Mouse (Mus musculus) thymus, adult 2 months (tissue): ENCODE results near the gene Sh2b3. TPM values are rescaled to one million over a fixed set of nuclear protein-coding genes. Genes with fewer than 3 reads are reported as not detected.

ENCODE experiments used
- DNase-seq: peaks from one replicate; pipeline ENCODE4 v3.0.0; 2021
- H3K27ac ChIP-seq: fragments of 200-500 bp; 2 replicates; pipeline ENCODE4 v1.5.1; 2012; ENCODE audit warnings: low read length, control low read depth; ENCODE audit not compliant: control insufficient read depth, insufficient read depth
- H3K27me3 ChIP-seq: fragments of 200-500 bp; 2 replicates; pipeline ENCODE4 v1.6.1; 2012; ENCODE audit warnings: mild to moderate bottlenecking, low read length, moderate library complexity, mixed read lengths; ENCODE audit not compliant: control insufficient read depth, insufficient read depth
- H3K36me3 ChIP-seq: fragments of 200-500 bp; 2 replicates; pipeline ENCODE4 v1.6.1; 2012; ENCODE audit warnings: mild to moderate bottlenecking, low read length, moderate library complexity; ENCODE audit not compliant: control insufficient read depth, insufficient read depth
- H3K4me1 ChIP-seq: fragments of 200-500 bp; replicated peaks from 2 replicates; pipeline ENCODE4 v1.6.1; 2012; ENCODE audit warnings: low read length; ENCODE audit not compliant: control insufficient read depth, insufficient read depth
- H3K4me3 ChIP-seq: fragments of 200-500 bp; 2 replicates; pipeline ENCODE4 v1.5.1; 2012; ENCODE audit warnings: mild to moderate bottlenecking, low read length, control low read depth, moderate library complexity; ENCODE audit not compliant: control insufficient read depth, insufficient read depth
- CTCF ChIP-seq: fragments of 200-500 bp; IDR thresholded peaks from 2 replicates; pipeline ENCODE4 v1.5.1; 2012; ENCODE audit warnings: mild to moderate bottlenecking, control low read depth, low read length, moderate library complexity, borderline replicate concordance; ENCODE audit not compliant: control insufficient read depth, poor library complexity, insufficient read depth; ENCODE audit errors: extremely low read depth
- POLR2A ChIP-seq: fragments of 200-500 bp; IDR thresholded peaks from 2 replicates; pipeline ENCODE4 v1.6.1; 2012; ENCODE audit warnings: mild to moderate bottlenecking, low read length, control low read depth, moderate library complexity; ENCODE audit not compliant: control insufficient read depth, poor library complexity, insufficient read depth; ENCODE audit errors: extremely low read depth
- WGBS: fragments of 180-500 bp; shearing (Covaris S2); methylation state at CpG from one replicate; pipeline ENCODE4 v1.1.7; 2018; 5-methylcytosine and 5-hydroxymethylcytosine counted together
- polyA plus RNA-seq: library from polyadenylated mRNA; depleted of rRNA; stranded (reverse); fragments of >200 nt; gene quantifications from 2 replicates; pipeline ENCODE4 v1.2.3, GENCODE M21; 2012

Sh2b3 gene
- polyA plus RNA-seq, 1 experiment: 48.3 TPM

DNA sequence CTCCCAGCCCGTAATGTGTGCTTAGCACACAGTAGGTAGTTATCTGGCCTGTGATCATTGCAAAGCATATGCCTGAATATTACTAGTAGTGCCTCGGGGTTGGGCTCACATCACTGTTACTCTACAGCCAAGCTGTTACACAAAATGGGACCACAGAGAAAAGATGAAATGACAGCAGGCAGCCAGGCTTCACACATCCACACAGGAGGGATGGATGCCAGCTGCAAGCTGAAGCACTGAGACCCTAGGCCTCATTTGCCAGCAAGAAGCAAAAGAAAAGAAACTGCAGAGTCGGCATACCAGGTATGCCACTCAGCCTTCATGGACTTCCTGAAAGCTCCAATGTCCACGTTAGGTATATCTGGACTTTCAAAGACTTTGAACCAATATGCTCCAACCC, 9.6 kb downstream of the Sh2b3 start:
- no peak for DNase-seq
- no peak for TF ChIP-seq POLR2A
- TF ChIP-seq CTCF: no peak
- Histone ChIP-seq H3K27me3 (no peaks in the 10 kb centered on the region), H3K36me3 (peaks cover 30% of the 10 kb centered on the region), H3K27ac (no peak overlapping the region), H3K4me1 (peaks cover 20% of the 10 kb centered on the region), H3K4me3 (no peak overlapping the region)
- 96% methylated on average over 4 of the region's 4 CpGs for WGBS

DNA sequence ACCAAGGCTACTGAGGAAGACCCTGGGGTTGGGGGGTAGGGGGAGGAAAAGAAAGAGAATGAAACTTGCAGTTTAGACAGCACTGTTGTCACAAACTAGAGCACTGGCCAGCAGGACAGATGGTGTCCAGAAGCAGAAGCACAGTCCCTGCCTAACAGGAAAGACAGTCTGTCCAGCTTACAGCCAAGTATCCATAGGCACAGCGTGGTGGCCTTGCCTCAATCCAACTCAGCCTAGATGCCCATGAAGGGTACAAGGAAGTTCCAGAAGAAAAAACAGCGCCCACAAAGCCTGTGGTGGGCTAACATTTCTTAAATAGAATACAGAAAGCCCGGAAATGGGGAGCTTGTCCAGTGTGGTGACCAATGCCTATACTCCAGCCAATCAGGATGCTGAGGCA, 11.8 kb downstream of the Sh2b3 start:
- no peak overlapping the region; the same call in 1 of the 2 replicates for H3K27ac ChIP-seq
- no peak overlapping the region for H3K4me3 ChIP-seq
- WGBS: 90% methylated on average over 3 of the region's 3 CpGs
- DNase-seq: no peak
- TF ChIP-seq POLR2A: no peak
- no peak for TF ChIP-seq CTCF
- H3K36me3 ChIP-seq: peaks cover 30% of the 10 kb centered on the region
- H3K4me1 ChIP-seq: peaks cover 10% of the 10 kb centered on the region; the same call in 1 of the 2 replicates
- H3K27me3 ChIP-seq: no peaks in the 10 kb centered on the region

DNA sequence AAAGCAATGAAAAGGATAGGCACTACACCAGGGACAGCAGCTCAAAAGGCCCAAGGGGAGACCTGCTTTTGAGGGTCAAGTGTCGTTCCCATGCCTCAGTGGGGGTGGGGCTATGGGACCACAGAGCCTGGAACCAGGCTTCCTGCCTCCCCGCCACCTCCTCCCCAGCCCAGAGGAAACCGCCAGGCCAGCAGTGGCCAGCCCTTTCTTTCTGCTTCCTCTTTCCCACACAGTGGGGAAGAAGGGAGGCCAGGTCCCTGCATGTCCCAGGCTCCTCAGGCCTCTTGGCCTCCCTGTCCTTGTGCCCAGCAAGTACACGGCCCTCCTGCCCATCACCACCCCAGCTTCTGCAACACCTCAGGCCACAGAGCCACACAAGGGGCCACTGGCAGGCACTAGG, 13.3 kb downstream of the Sh2b3 start:
- Histone ChIP-seq H3K4me1 (peaks cover 18% of the 10 kb centered on the region; the same call in 1 of the 2 replicates), H3K4me3 (no peak overlapping the region), H3K27me3 (no peaks in the 10 kb centered on the region), H3K36me3 (peaks cover 30% of the 10 kb centered on the region), H3K27ac (no peak overlapping the region)
- 74% methylated on average over 4 of the region's 4 CpGs for WGBS
- DNase-seq: no peak
- TF ChIP-seq CTCF (no peak), POLR2A (no peak)

DNA sequence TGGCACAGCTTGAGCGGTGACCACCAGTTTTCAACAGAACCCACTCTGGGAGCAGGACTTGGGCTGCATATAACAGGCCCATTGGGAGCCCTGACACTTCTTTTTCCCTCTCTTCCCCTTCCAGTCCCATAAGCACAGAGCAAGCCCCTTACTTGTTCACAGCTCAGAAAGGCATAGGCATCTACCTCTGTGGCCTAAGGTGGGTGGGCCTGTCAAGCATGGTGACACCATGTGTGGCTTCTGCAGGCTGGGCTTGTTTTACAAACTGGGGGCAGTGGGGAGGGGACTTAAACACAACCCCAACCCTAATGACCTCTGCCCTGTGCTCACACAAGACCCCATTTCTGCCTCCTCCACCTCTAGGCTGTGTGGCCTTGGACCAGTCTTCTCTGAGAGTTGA, 13.8 kb downstream of the Sh2b3 start:
- Histone ChIP-seq H3K27ac (no peak overlapping the region), H3K4me1 (peaks cover 23% of the 10 kb centered on the region; the same call in 1 of the 2 replicates), H3K27me3 (no peaks in the 10 kb centered on the region), H3K4me3 (no peak overlapping the region), H3K36me3 (peaks cover 29% of the 10 kb centered on the region)
- 100% methylated on average over 1 of the region's 1 CpGs for WGBS
- TF ChIP-seq POLR2A (no peak), CTCF (no peak)
- no peak for DNase-seq

DNA sequence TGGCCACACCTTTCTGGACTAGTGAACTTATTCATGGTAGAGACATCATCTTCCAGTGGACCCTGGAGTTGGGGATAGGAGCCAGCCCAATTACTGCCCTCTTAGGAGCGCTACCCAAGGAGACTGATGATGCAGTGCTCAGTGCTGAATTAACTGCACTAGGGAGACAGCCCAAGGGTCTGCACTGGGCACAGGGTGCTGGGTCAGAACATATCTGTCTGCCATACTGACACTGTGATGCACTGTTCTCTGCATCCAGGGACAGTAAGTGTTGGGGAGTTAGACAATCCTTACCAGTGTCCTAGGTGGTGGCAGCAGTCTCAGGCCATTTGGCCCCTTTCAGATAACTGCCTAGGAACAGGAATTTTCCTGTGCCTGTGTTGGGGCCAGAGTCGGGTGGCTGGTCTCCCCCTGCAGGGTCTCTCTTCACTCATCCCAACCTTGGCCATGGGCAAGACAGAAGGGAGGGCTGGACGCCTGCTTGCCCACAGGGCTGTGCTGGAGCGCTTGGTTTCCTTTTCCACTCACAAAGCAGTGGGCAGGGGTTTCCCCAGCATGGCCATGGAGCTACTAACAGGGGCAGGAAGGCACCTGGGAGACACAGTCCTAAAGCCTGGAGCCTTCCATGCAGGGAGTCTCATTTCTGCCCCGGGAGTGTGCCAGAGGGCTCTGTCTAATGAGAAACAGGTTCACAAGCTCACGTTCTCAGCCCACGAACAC, 14.5 kb downstream of the Sh2b3 start:
- Histone ChIP-seq H3K36me3 (peaks cover 29% of the 10 kb centered on the region), H3K4me1 (peaks cover 23% of the 10 kb centered on the region; the same call in 1 of the 2 replicates), H3K27me3 (no peaks in the 10 kb centered on the region), H3K4me3 (no peak overlapping the region), H3K27ac (no peak overlapping the region)
- no peak for TF ChIP-seq POLR2A
- no peak for TF ChIP-seq CTCF
- WGBS: 69% methylated on average over 7 of the region's 7 CpGs
- DNase-seq: no peak

DNA sequence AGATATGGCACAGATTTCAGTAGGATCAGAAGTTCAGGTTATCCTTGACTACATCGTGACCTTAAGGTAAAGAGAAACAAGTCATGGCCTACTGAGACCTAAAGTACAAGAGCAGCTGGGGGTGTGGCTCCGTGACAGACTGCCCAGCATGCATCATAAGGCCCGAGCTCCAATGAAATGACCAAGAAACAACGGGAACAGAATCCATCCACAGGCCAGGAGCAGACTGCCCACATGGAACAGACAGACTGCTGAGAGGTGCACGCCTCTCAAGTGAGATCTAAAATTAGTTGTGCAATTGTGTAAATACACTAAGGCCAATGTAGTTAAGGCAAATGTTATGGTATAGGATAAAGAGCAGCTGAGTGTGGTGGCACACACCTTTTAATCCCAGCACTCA, 15.9 kb downstream of the Sh2b3 start:
- WGBS: 97% methylated on average over 5 of the region's 5 CpGs
- H3K27ac ChIP-seq: no peak overlapping the region
- H3K4me1 ChIP-seq: peaks cover 23% of the 10 kb centered on the region; the same call in 1 of the 2 replicates
- no peak for DNase-seq
- peaks cover 35% of the 10 kb centered on the region for H3K36me3 ChIP-seq
- H3K27me3 ChIP-seq: no peaks in the 10 kb centered on the region
- TF ChIP-seq POLR2A (no peak), CTCF (no peak)
- no peak overlapping the region for H3K4me3 ChIP-seq

DNA sequence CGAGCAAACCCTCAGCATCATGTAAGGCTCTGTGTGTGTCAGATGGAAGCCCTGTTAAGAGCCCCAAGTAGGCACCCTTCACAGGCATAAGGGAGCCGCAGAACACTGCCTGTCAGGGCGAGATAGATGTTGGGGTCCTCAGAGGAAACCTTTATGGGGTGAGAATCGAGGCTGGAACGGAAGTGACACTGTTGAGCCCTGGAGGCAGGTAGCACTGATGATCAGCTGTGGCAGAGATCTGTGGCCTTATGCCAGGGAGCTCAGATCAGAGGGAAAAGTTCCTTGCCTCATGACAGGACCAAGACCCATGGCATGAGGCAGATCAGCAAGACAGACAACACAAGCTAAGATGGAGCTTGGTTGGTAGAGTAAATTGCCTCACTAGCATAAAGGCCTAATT, 16.3 kb downstream of the Sh2b3 start:
- TF ChIP-seq CTCF (no peak), POLR2A (no peak)
- H3K4me3 ChIP-seq: no peak overlapping the region
- DNase-seq: no peak
- H3K4me1 ChIP-seq: peaks cover 23% of the 10 kb centered on the region; the same call in 1 of the 2 replicates
- WGBS: 76% methylated on average over 5 of the region's 5 CpGs
- peaks cover 34% of the 10 kb centered on the region for H3K36me3 ChIP-seq
- no peak overlapping the region for H3K27ac ChIP-seq
- no peaks in the 10 kb centered on the region for H3K27me3 ChIP-seq

DNA sequence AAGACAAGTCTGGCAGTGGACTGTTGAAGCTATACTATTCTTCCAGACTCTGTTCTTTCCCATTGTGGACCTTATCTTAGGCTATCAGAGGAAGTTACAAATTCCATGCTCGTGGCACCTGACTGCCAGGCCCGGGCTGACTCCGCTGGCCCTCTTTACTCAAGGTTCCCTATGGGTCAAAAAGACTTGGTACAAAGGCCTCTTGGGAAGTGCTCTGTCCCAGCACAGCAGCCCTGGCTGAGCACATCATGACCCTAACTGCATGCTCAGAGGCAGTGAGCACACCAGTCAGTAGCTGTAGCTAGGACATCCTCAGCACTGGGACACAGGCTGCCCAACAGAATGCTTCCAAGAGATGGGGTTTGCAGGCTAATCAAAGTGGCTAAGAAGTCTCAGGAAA, 16.8 kb downstream of the Sh2b3 start:
- H3K4me1 ChIP-seq: peaks cover 23% of the 10 kb centered on the region; the same call in 1 of the 2 replicates
- WGBS: 69% methylated on average over 3 of the region's 3 CpGs
- H3K27me3 ChIP-seq: no peaks in the 10 kb centered on the region
- H3K4me3 ChIP-seq: no peak overlapping the region
- H3K27ac ChIP-seq: no peak overlapping the region
- peaks cover 38% of the 10 kb centered on the region for H3K36me3 ChIP-seq
- TF ChIP-seq POLR2A (no peak), CTCF (no peak)
- DNase-seq: no peak
